Mouse (Mus musculus): ENCODE results near the gene Nmnat3. TPM values are rescaled to one million over a fixed set of nuclear protein-coding genes. Genes with fewer than 3 reads are reported as not detected.

The Nmnat3 gene
- total and polyA plus RNA-seq, 2 experiments: 9.2 to 11.1 TPM

GRCm38 (mm10) chr9:98312622-98313374 lies 25.6 kb downstream of the Nmnat3 start:
- H3K79me2 ChIP-seq (ENCODE audit: control insufficient read depth, insufficient read depth, low read length): no peaks in the 10 kb centered on the region
- no peak for TF ChIP-seq CTCF (IDR thresholded peaks at IDR 0.05; ENCODE audit: low read depth, low read length)
- TF ChIP-seq POLR2A (IDR thresholded peaks at IDR 0.05; ENCODE audit: extremely low read depth, insufficient read depth, low read length): no peak
- no peaks in the 10 kb centered on the region for H3K36me3 ChIP-seq (ENCODE audit: control insufficient read depth, insufficient read depth, low read length)
- H3K27me3 ChIP-seq (ENCODE audit: control insufficient read depth, insufficient read depth, low read length): no peaks in the 10 kb centered on the region
- no peak overlapping the region for H3K9ac ChIP-seq (ENCODE audit: low read depth, low read length)
- H3K4me3 ChIP-seq (ENCODE audit: insufficient read depth, low read depth, low read length): no peak overlapping the region
- peak; percentile 36 for DNase-seq (ENCODE audit: extremely low read depth, low read depth, low spot score)
- WGBS: 50% methylated on average over 6 of the region's 6 CpGs
- H3K4me1 ChIP-seq (ENCODE audit: control insufficient read depth, insufficient read depth, low read length): peaks cover 7% of the 10 kb centered on the region
- no peak overlapping the region for H3K27ac ChIP-seq (replicated peaks; ENCODE audit: insufficient read depth, low read depth, low read length)

DNA sequence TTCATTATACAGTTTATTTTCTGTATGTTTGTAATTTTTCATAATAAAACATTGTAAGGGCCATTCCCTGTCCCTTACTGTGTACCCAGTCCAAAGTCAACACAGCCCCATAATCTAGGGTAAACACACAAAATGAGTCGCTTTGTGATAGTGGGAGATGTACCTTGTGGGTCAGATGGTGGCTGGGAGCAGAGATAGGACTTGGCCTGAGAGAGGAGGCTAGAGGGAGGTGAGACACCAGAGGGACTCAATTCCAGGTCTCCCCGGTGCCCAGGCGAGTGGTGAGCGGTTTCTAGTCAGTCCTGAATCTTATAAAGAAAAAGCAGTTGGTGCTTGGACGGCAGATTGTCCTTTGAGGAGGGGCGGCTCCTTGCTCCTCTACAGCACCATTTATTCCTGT lies 26.4 kb downstream of the Nmnat3 start:
- Histone ChIP-seq H3K9ac (ENCODE audit: low read depth, low read length) (no peak overlapping the region), H3K79me2 (ENCODE audit: control insufficient read depth, insufficient read depth, low read length) (no peaks in the 10 kb centered on the region), H3K36me3 (ENCODE audit: control insufficient read depth, insufficient read depth, low read length) (no peaks in the 10 kb centered on the region), H3K4me3 (ENCODE audit: insufficient read depth, low read depth, low read length) (no peak overlapping the region), H3K27me3 (ENCODE audit: control insufficient read depth, insufficient read depth, low read length) (no peaks in the 10 kb centered on the region), H3K4me1 (ENCODE audit: control insufficient read depth, insufficient read depth, low read length) (peaks cover 7% of the 10 kb centered on the region), H3K27ac (replicated peaks; ENCODE audit: insufficient read depth, low read depth, low read length) (no peak overlapping the region)
- 56% methylated on average over 6 of the region's 6 CpGs for WGBS
- TF ChIP-seq CTCF (IDR thresholded peaks at IDR 0.05; ENCODE audit: low read depth, low read length) (no peak), POLR2A (IDR thresholded peaks at IDR 0.05; ENCODE audit: extremely low read depth, insufficient read depth, low read length) (no peak)
- DNase-seq (ENCODE audit: extremely low read depth, low read depth, low spot score): peak; percentile 68

GRCm38 (mm10) chr9:98314059-98314650 lies 26.9 kb downstream of the Nmnat3 start:
- TF ChIP-seq CTCF (IDR thresholded peaks at IDR 0.05; ENCODE audit: low read depth, low read length) (no peak), POLR2A (IDR thresholded peaks at IDR 0.05; ENCODE audit: extremely low read depth, insufficient read depth, low read length) (no peak)
- peaks cover 7% of the 10 kb centered on the region for H3K4me1 ChIP-seq (ENCODE audit: control insufficient read depth, insufficient read depth, low read length)
- no peaks in the 10 kb centered on the region for H3K79me2 ChIP-seq (ENCODE audit: control insufficient read depth, insufficient read depth, low read length)
- no peaks in the 10 kb centered on the region for H3K27me3 ChIP-seq (ENCODE audit: control insufficient read depth, insufficient read depth, low read length)
- no peak overlapping the region for H3K4me3 ChIP-seq (ENCODE audit: insufficient read depth, low read depth, low read length)
- no peaks in the 10 kb centered on the region for H3K36me3 ChIP-seq (ENCODE audit: control insufficient read depth, insufficient read depth, low read length)
- peak; percentile 15 for DNase-seq (ENCODE audit: extremely low read depth, low read depth, low spot score)
- H3K27ac ChIP-seq (replicated peaks; ENCODE audit: insufficient read depth, low read depth, low read length): no peak overlapping the region
- WGBS: 71% methylated on average over 7 of the region's 7 CpGs
- H3K9ac ChIP-seq (ENCODE audit: low read depth, low read length): no peak overlapping the region

DNA sequence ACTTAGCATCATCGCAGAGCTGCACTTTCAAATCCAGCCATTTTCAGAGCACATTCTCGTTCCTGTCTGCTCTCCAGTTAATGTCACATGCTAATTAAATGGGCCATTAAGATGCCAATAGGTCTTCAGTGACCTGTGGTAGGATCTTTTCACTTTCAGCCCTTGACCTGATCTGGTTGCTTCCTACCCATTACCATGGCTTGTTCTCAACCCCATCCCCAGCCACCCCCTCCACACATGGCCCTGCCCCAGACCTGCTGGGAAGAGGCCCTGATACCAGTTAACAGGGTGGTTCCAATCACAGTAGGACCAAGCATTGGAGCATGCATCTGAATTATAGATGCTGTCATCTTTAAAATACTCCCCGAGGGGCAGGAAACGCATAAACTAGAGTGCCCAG lies 30.7 kb downstream of the Nmnat3 start:
- 87% methylated on average over 4 of the region's 4 CpGs for WGBS
- no peak overlapping the region for H3K27ac ChIP-seq (replicated peaks; ENCODE audit: insufficient read depth, low read depth, low read length)

GRCm38 (mm10) chr9:98318875-98319274 lies 31.6 kb downstream of the Nmnat3 start:
- no peaks in the 10 kb centered on the region for H3K79me2 ChIP-seq (ENCODE audit: control insufficient read depth, insufficient read depth, low read length)
- WGBS: 60% methylated on average over 3 of the region's 3 CpGs
- DNase-seq (ENCODE audit: extremely low read depth, low read depth, low spot score): no peak
- no peak overlapping the region for H3K4me3 ChIP-seq (ENCODE audit: insufficient read depth, low read depth, low read length)
- H3K4me1 ChIP-seq (ENCODE audit: control insufficient read depth, insufficient read depth, low read length): no peaks in the 10 kb centered on the region
- TF ChIP-seq CTCF (IDR thresholded peaks at IDR 0.05; ENCODE audit: low read depth, low read length): no peak
- no peak for TF ChIP-seq POLR2A (IDR thresholded peaks at IDR 0.05; ENCODE audit: extremely low read depth, insufficient read depth, low read length)
- no peak overlapping the region for H3K9ac ChIP-seq (ENCODE audit: low read depth, low read length)
- H3K27me3 ChIP-seq (ENCODE audit: control insufficient read depth, insufficient read depth, low read length): no peaks in the 10 kb centered on the region
- H3K27ac ChIP-seq (replicated peaks; ENCODE audit: insufficient read depth, low read depth, low read length): no peak overlapping the region
- no peaks in the 10 kb centered on the region for H3K36me3 ChIP-seq (ENCODE audit: control insufficient read depth, insufficient read depth, low read length)

More for the DNA sequence above, 30.7 kb downstream of the Nmnat3 start:
- no peak for TF ChIP-seq CTCF (IDR thresholded peaks at IDR 0.05; ENCODE audit: low read depth, low read length)
- no peak for TF ChIP-seq POLR2A (IDR thresholded peaks at IDR 0.05; ENCODE audit: extremely low read depth, insufficient read depth, low read length)
- H3K79me2 ChIP-seq (ENCODE audit: control insufficient read depth, insufficient read depth, low read length): no peaks in the 10 kb centered on the region
- no peaks in the 10 kb centered on the region for H3K27me3 ChIP-seq (ENCODE audit: control insufficient read depth, insufficient read depth, low read length)
- no peak for DNase-seq (ENCODE audit: extremely low read depth, low read depth, low spot score)
- no peak overlapping the region for H3K9ac ChIP-seq (ENCODE audit: low read depth, low read length)
- H3K36me3 ChIP-seq (ENCODE audit: control insufficient read depth, insufficient read depth, low read length): no peaks in the 10 kb centered on the region
- H3K4me3 ChIP-seq (ENCODE audit: insufficient read depth, low read depth, low read length): no peak overlapping the region
- H3K4me1 ChIP-seq (ENCODE audit: control insufficient read depth, insufficient read depth, low read length): peaks cover 5% of the 10 kb centered on the region; the same call in 1 of the 2 replicates

- no peaks in the 10 kb centered on the region for H3K4me1 ChIP-seq (ENCODE audit: control insufficient read depth, insufficient read depth, low read length)
- H3K9ac ChIP-seq (ENCODE audit: low read depth, low read length): no peak overlapping the region
- no peak overlapping the region for H3K27ac ChIP-seq (replicated peaks; ENCODE audit: insufficient read depth, low read depth, low read length)
- TF ChIP-seq CTCF (IDR thresholded peaks at IDR 0.05; ENCODE audit: low read depth, low read length) (no peak), POLR2A (IDR thresholded peaks at IDR 0.05; ENCODE audit: extremely low read depth, insufficient read depth, low read length) (no peak)
- WGBS: 91% methylated on average over 3 of the region's 3 CpGs
- H3K4me3 ChIP-seq (ENCODE audit: insufficient read depth, low read depth, low read length): no peak overlapping the region
- H3K27me3 ChIP-seq (ENCODE audit: control insufficient read depth, insufficient read depth, low read length): no peaks in the 10 kb centered on the region
- H3K36me3 ChIP-seq (ENCODE audit: control insufficient read depth, insufficient read depth, low read length): no peaks in the 10 kb centered on the region
- no peaks in the 10 kb centered on the region for H3K79me2 ChIP-seq (ENCODE audit: control insufficient read depth, insufficient read depth, low read length)
- DNase-seq (ENCODE audit: extremely low read depth, low read depth, low spot score): no peak
Observed at GRCm38 (mm10) chr9:98320785-98321184, 33.5 kb downstream of the Nmnat3 start.

Data from liver, adult 2 months (tissue).